8 mouse cellular contexts compared by ENCODE assay signal in the genomic region with DNA sequence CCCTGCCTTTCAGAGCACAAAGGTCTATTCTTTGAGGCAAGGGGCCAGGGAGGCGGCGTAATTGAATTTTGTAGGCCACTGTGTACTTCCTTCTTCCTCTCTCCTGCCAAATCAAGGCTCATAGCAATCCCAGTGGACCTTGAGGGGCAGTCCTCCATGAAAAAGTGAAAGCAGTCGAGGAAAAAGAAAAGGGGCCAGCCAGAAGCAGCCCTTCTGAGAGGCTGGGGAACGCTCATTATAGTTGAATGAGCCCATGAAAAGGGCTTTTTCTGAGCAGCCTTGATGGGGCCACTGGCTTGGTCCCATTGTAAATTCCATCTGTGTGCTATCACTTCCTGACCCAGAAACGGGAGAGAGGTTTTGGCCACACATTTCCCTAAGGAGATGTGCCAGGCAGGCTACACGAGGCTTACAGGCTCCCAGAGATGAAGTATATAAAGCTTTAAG. TPM values are rescaled to one million over a fixed set of nuclear protein-coding genes. Genes with fewer than 3 reads are reported as not detected.
A peak's percentile ranks its signal among the peaks of the same experiment; 100 is the strongest.
DNase-seq lines count a peak whose midpoint lies in the region; ATAC-seq and TF ChIP-seq lines count a peak whose summit lies in the region.

No protein-coding gene starts in this region.

- H3K4me2 ChIP-seq in hindbrain, embryonic 11.5 days (replicated peaks; ENCODE audit: low read depth, low read length): no peak overlapping the region
- H3K4me2 ChIP-seq in midbrain, embryonic 13.5 days (replicated peaks): no peak overlapping the region

- H3K4me3 ChIP-seq in hindbrain, embryonic 11.5 days (ENCODE audit: low read depth, low read length): no peak overlapping the region
- no peak overlapping the region for H3K4me3 ChIP-seq in midbrain, embryonic 13.5 days (replicated peaks)
- H3K4me3 ChIP-seq in testis, adult 2 months (ENCODE audit: control insufficient read depth, low read depth, low read length): no peak overlapping the region

- ATAC-seq in hindbrain, embryonic 11.5 days (ENCODE audit: low FRiP score): peak; percentile 81
- ATAC-seq in midbrain, embryonic 13.5 days: peak; percentile 77
- no peak for ATAC-seq in granulocyte monocyte progenitor cell, adult 5-6 weeks (replicated peaks; ENCODE audit: poor library complexity, severe bottlenecking)

- no peaks in the 10 kb centered on the region for H3K36me3 ChIP-seq in hindbrain, embryonic 11.5 days (ENCODE audit: control insufficient read depth, insufficient read depth, low read length)
- H3K36me3 ChIP-seq in midbrain, embryonic 13.5 days: no peaks in the 10 kb centered on the region
- no peaks in the 10 kb centered on the region for H3K36me3 ChIP-seq in testis, adult 2 months (ENCODE audit: control insufficient read depth, insufficient read depth, low read length)

- H3K4me1 ChIP-seq in hindbrain, embryonic 11.5 days (replicated peaks; ENCODE audit: control insufficient read depth, insufficient read depth, low read length): peaks cover 7% of the 10 kb centered on the region; the same call in 1 of the 2 replicates
- H3K4me1 ChIP-seq in midbrain, embryonic 13.5 days (replicated peaks): peaks cover 38% of the 10 kb centered on the region
- no peaks in the 10 kb centered on the region for H3K4me1 ChIP-seq in testis, adult 2 months (ENCODE audit: control insufficient read depth, insufficient read depth, low read length)

- TF ChIP-seq CTCF in testis, adult 2 months (IDR thresholded peaks at IDR 0.05; ENCODE audit: control insufficient read depth, insufficient read depth, insufficient replicate concordance, low read depth, low read length): no peak

- H3K9ac ChIP-seq in hindbrain, embryonic 11.5 days (ENCODE audit: low read depth, low read length): no peak overlapping the region
- H3K9ac ChIP-seq in midbrain, embryonic 13.5 days (replicated peaks): no peak overlapping the region

- H3K27ac ChIP-seq in hindbrain, embryonic 11.5 days (ENCODE audit: low read depth, low read length): peak overlapping the region; percentile 51
- H3K27ac ChIP-seq in midbrain, embryonic 13.5 days: peak overlapping the region; percentile 87
- H3K27ac ChIP-seq in testis, adult 2 months (ENCODE audit: control insufficient read depth, insufficient read depth, low read depth, low read length): peak overlapping the region; percentile 12; the same call in 1 of the 2 replicates

- no peaks in the 10 kb centered on the region for H3K27me3 ChIP-seq in hindbrain, embryonic 11.5 days (ENCODE audit: control insufficient read depth, insufficient read depth, low read length)
- H3K27me3 ChIP-seq in midbrain, embryonic 13.5 days: no peaks in the 10 kb centered on the region
- H3K27me3 ChIP-seq in testis, adult 2 months (ENCODE audit: control insufficient read depth, insufficient read depth, low read length): no peaks in the 10 kb centered on the region

- H3K9me3 ChIP-seq in hindbrain, embryonic 11.5 days (ENCODE audit: control insufficient read depth, low read length): no peaks in the 10 kb centered on the region
- peaks cover 8% of the 10 kb centered on the region; the same call in 1 of the 2 replicates for H3K9me3 ChIP-seq in midbrain, embryonic 13.5 days

- TF ChIP-seq POLR2A in testis, adult 2 months (IDR thresholded peaks at IDR 0.05; ENCODE audit: control insufficient read depth, low read depth, low read length): no peak

- DNase-seq in adrenal gland, adult 8-10 months: peak; percentile 35
- DNase-seq in cerebellum, postnatal 14 days: peak; percentile 52 to 73
- DNase-seq in frontal cortex, postnatal 36 days (ENCODE audit: low spot score in 2 of 2): peak; percentile 34 to 61
- DNase-seq in hindbrain, embryonic 11.5 days (ENCODE audit: low spot score): peak; percentile 63
- peak; percentile 60 to 66 for DNase-seq in layer of hippocampus, postnatal 10 days (ENCODE audit: low spot score in 2 of 2)

- WGBS in hindbrain, embryonic 11.5 days: 14% methylated on average over 6 of the region's 6 CpGs
- 2% methylated on average over 6 of the region's 6 CpGs for WGBS in midbrain, embryonic 13.5 days

RNA-seq across cellular contexts. Expression of gene Thumpd3, which starts 33.5 kb away (rescaled TPM):
- 10 to 100 TPM; 35.4 to 46.8 (median 41.3) TPM for total RNA-seq in adrenal gland, adult 8-10 months (2022)
- polyA plus RNA-seq in hindbrain, embryonic 11.5 days (2014; fragmentation: Nextera tagmentation; extraction: Ambion mirVana): 57.4 and 58.0 TPM in 2 replicates
- total RNA-seq in layer of hippocampus, postnatal 10 days (2021): 10 to 100 TPM; 38.5 to 41.6 TPM
- 57.0 and 59.0 TPM in 2 replicates for polyA plus RNA-seq in midbrain, embryonic 13.5 days (2015; fragmentation: Nextera tagmentation; extraction: Ambion mirVana)
- polyA plus RNA-seq in testis, adult 2 months (2012; rRNA removed): 45.0 and 54.4 TPM in 2 replicates
- 52.4 and 77.4 TPM in 2 replicates for total RNA-seq in granulocyte monocyte progenitor cell, adult 5-6 weeks (2014; fragmentation: Nextera tagmentation)
- 51.5 and 73.9 TPM in 2 replicates for total RNA-seq in granulocyte monocyte progenitor cell, adult 5-6 weeks (2017)

Comparison
In these comparisons a context has a peak if more than half of its experiments do, and no peak if none do; other contexts are left out.
1. H3K27ac ChIP-seq: peak in every context shown above with its lines; median percentile 87 in midbrain, embryonic 13.5 days; 51 in hindbrain, embryonic 11.5 days; 12 in testis, adult 2 months.